Mouse (Mus musculus) cortical plate, adult 2 months (tissue): Measurements from ENCODE around the gene Zbtb32. TPM values are rescaled to one million over a fixed set of nuclear protein-coding genes. Genes with fewer than 3 reads are reported as not detected.

Experiments
- H3K27ac ChIP-seq: fragments of 200-500 bp; 2 replicates; pipeline ENCODE4 v1.5.1; 2012; ENCODE audit warnings: low read length, control low read depth, inconsistent platforms; ENCODE audit not compliant: insufficient read depth
- H3K4me1 ChIP-seq: fragments of 200-500 bp; 2 replicates; pipeline ENCODE4 v1.6.1; 2011; ENCODE audit warnings: low read length; ENCODE audit not compliant: control insufficient read depth, insufficient read depth
- H3K4me3 ChIP-seq: fragments of 200-500 bp; 2 replicates; pipeline ENCODE4 v1.5.1; 2011; ENCODE audit warnings: mild to moderate bottlenecking, low read length, control low read depth; ENCODE audit not compliant: insufficient read depth
- CTCF ChIP-seq: fragments of 200-500 bp; IDR thresholded peaks from 2 replicates; pipeline ENCODE4 v1.5.1; 2011; ENCODE audit warnings: mild to moderate bottlenecking, control low read depth, low read length; ENCODE audit not compliant: insufficient read depth; ENCODE audit errors: extremely low read depth
- POLR2A ChIP-seq: fragments of 200-500 bp; IDR thresholded peaks from 2 replicates; pipeline ENCODE4 v1.6.1; 2011; ENCODE audit warnings: mild to moderate bottlenecking, low read length, control low read depth; ENCODE audit not compliant: insufficient read depth; ENCODE audit errors: extremely low read depth
- polyA plus RNA-seq: library from polyadenylated mRNA; depleted of rRNA; stranded (reverse); fragments of >200 nt; gene quantifications from 2 replicates; pipeline ENCODE4 v1.2.3, GENCODE M21; 2012; rRNA removed

Zbtb32 gene
- 0.08 TPM in 1 of 2 replicates, not detected in the other for polyA plus RNA-seq

DNA sequence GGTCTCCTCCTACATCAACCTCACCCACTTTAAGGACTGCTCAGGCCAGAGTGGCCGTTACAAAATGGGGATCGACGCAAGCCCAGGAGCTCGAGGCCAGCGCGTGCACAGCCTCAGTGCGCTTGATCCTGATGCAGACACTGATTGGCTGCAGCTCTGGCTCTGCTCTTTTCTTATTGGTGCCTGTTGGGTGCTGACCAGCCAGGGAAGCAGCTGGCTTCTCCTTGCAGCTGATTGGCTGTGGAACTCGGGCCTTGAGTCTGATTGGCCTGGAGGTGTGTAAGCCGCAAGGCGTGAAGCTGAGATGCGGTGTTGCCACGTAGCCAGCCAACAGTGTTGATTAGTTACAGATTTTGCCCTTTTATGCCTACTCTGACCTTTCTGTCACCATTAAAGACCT lies at the start of gene Zbtb32:
TSS of gene Zbtb32 (minus strand) at position 124 of the 400 bp plus-strand sequence.
- Histone ChIP-seq H3K4me3 (no peak within 1 kb of the TSS), H3K4me1 (no peaks in the 10 kb centered on the region), H3K27ac (no peak within 1 kb of the TSS)
- no peak for TF ChIP-seq POLR2A

DNA sequence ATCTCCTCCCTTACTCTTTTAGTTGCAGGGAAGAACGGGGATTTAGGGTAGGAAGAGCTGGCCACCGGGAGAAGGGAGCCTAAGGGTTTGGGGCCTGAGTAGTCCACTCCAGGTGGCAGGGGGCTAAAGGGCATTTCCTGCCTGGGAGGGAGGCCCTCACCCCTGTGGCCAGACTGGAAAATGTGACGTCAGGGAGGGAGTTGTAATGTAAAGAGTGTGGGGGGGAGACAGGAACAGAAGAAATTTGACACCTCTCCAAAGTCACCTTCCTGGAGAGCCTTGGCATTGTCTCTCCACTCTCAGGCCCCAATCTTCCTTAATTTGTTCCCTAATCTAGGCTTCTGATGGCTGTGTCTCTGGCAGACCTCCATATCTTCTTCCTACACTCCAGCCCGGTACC lies 40.4 kb upstream of the Zbtb32 start:
- TF ChIP-seq CTCF (no peak), POLR2A (no peak)
- no peak overlapping the region for H3K27ac ChIP-seq

DNA sequence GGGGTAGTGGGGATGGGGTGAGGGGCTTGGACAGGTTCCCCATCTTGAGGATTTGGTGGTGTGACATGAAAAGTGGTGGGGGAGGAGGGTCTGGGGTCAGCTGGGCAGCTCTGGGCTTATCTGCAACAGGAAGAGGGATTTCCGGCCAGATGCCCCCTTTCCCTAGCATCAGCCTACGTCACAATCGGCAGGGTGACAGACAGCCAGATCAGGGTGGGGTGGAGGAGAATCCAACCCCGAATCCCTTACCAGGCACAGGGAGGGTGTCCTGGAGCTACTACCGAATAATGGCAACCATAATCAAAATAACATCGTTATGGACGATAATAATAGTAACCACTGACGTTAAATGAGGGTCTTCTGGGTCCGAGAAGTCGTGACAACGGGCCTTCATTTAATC lies 37.7 kb upstream of the Zbtb32 start:
- Histone ChIP-seq H3K4me1 (no peaks in the 10 kb centered on the region), H3K4me3 (no peak overlapping the region), H3K27ac (no peak overlapping the region)
- TF ChIP-seq POLR2A (no peak), CTCF (no peak)

More for the DNA sequence above, 40.4 kb upstream of the Zbtb32 start:
- no peaks in the 10 kb centered on the region for H3K4me1 ChIP-seq
- H3K4me3 ChIP-seq = no peak overlapping the region

DNA sequence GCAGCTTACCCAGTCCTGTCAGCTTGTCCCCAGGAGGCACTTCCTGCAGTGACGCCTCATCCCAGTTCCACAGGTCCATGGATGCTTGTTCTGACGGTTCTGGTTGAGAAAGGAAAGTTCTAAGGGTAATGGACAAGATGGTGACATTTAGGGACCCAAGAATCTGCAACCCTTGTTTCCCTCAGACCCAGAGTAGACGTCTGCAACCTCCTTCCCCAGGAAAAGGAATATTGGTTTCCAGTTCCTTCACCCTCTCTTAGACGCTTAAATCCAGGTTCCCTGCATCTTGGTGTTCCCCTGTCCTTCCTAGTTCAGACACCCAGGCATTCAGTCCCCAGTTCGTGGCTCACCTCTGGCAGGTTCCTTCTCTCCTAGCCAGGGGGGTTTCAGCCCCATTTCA lies 37.0 kb upstream of the Zbtb32 start, which contains the start of gene Etv2:
TSS of gene Etv2 (minus strand) at position 101 of the 400 bp plus-strand sequence.
- TF ChIP-seq POLR2A (no peak), CTCF (no peak)
- Histone ChIP-seq H3K4me1 (no peaks in the 10 kb centered on the region), H3K4me3 (no peak within 1 kb of the TSS), H3K27ac (no peak within 1 kb of the TSS)

DNA sequence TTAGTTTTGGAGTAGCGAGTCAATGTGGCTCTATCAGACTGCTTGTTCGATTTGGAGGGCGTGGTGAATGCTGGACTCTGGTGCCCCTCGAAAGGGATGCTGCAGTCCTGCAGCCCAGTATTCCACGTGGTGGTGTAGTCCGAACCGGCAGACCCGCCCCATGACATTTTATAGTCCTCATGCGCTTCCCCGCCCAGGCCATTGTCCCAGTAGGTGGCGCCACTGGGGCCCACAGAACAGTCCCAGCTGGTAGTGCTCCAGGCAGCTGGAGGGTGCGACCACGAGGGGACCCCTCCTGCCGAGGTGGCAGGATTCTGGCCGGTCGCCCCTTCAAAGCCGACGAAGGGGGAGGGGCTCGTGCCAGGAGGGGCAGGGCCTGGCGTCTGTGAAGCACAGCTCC lies 35.9 kb upstream of the Zbtb32 start:
- H3K27ac ChIP-seq = no peak overlapping the region
- no peak overlapping the region for H3K4me3 ChIP-seq
- peak; percentile 14; the same call in 1 of the 2 replicates for TF ChIP-seq CTCF
- no peak for TF ChIP-seq POLR2A

DNA sequence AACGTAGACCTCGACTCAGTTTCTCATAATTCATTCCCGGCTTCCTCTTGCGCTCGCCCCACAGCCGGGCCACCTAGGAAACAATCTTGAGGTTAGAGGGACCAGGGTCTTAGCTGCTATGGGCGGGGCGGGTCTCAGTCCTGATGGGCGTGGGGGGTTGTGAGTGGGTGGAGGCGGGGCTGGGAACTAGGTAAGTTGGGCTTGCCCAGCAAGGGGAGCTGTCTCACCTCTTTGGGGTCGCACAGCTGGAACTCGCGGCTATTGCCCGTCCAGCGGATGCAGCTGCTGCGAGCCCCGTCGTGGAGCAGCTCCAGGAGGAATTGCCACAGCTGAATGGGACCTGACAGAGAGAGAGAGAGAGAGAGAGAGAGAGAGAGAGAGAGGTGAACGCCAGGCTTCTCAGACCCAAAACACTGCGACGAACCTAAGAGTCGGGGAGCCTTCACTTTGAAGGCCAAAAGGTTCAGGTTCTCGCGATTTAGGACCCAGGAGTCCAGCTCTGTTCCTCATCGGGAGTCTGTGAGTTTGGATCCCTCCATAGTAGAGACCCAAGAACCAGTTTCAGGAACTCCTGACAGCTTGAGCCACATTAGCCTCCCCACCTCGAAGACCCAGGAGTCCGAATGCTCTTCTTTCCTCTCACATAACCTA lies 35.2 kb upstream of the Zbtb32 start:
- no peaks in the 10 kb centered on the region for H3K4me1 ChIP-seq
- no peak overlapping the region for H3K4me3 ChIP-seq
- TF ChIP-seq CTCF (no peak), POLR2A (no peak)
- H3K27ac ChIP-seq = no peak overlapping the region

More for the DNA sequence above, 35.9 kb upstream of the Zbtb32 start:
- H3K4me1 ChIP-seq = no peaks in the 10 kb centered on the region

DNA sequence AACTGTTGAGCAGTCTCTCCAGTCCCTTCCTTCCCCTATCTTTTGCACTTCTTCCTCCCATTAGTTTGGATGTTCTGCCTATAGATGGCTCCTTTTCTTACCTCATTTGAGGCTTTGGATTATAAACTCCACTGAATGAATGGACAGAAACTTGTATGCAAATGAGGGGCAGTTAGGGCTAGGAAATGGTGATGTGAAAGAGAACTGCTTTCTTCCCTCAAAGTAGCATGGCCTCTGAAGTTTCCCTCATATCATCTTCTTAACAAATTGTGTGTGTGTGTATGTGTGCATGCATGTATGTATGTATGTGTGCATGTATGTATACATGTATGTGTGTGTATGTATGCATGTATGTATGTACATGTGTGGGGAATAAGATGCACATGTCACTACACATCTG lies 30.3 kb upstream of the Zbtb32 start:
- no peak overlapping the region for H3K27ac ChIP-seq
- no peak overlapping the region for H3K4me3 ChIP-seq
- peaks cover 1% of the 10 kb centered on the region; the same call in 1 of the 2 replicates for H3K4me1 ChIP-seq
- TF ChIP-seq POLR2A (no peak), CTCF (no peak)

DNA sequence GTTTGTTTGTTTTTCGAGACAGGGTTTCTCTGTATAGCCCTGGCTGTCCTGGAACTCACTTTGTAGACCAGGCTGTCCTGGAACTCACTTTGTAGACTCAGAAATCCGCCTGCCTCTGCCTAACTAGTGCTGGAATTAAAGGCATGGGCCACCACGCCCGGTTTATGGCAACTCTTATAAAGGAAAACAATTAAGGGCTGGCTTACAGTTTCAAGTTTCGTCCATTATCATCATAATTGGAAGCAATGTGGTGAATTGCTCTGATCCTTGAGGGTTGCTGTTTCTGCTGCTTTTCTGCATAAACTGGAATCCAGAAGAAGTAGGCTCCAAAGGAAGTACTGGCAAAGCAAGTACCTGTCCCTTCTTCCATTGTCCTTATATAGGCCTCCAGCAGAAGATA lies 27.9 kb upstream of the Zbtb32 start:
- peak overlapping the region; percentile 97; the same call in 1 of the 2 replicates for H3K4me3 ChIP-seq
- H3K4me1 ChIP-seq = peaks cover 1% of the 10 kb centered on the region; the same call in 1 of the 2 replicates
- H3K27ac ChIP-seq = no peak overlapping the region
- TF ChIP-seq CTCF = no peak
- no peak for TF ChIP-seq POLR2A

DNA sequence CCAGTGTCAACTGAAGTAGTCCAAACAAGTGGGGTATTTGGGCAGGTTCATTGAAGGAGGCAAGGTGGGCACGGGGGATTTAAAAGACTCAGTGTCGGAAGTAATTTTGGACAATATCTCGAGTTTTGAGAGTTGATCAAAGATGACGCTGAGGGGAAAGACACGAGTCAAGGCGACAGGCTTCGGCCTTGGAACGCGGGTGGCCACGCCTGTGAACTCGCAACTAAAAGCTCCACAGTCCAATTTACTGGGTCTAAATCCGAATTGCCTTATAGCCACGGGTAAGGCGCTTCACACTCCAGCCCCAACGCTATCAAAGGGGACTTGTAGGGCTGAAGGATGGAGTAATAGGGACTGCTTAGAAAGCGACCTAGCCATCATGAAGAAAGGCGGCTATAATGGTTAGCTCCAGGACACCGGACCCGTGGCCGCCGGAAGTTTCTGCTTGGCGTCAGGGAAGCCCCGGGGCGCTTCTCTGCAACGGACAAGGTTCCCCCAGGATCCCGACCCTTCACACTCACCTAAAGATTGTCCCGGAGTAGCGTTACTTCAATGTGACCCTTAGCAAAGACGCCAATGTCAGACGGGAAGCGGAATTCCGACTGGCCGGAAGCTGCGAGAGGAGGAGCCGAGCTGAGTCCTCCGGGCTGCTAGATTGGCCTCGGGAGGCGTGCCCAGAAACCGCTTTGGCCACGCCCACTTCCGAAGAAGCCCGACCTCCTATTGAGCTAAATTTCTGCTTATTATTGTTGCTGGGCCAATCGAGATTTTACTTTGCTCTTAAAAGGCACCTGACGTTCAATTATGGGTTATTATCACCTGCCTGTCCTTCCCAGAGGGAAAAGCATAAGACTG lies 27.0 kb upstream of the Zbtb32 start, which contains the start of gene Cox6b1:
TSS of gene Cox6b1 (minus strand) at position 622 of the 855 bp plus-strand sequence.
- TF ChIP-seq POLR2A = peak; percentile 76
- no peak for TF ChIP-seq CTCF
- H3K4me3 ChIP-seq = peak within 1 kb of the TSS; percentile 97
- peaks cover 1% of the 10 kb centered on the region; the same call in 1 of the 2 replicates for H3K4me1 ChIP-seq
- peak within 1 kb of the TSS; percentile 40 for H3K27ac ChIP-seq

DNA sequence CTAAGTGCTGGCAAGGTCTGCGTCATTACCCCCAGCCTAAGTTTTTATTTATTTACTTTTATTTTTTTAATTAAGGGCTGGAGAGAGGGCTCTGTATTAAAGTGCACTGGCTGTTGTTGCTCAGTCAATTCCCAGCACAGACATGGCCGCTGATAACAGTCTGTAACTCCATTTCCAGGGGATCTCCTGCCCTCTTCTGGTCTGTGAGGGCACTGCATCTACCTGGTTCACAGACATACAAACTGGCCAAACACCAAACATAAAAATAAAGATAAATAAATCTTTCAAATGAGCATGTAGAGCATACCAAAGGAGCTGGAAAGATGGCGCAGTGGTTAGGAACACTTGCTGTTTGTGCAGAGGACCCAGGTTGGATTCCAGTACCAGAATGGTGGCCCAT lies 20.5 kb upstream of the Zbtb32 start:
- TF ChIP-seq POLR2A (no peak), CTCF (peak; percentile 38)
- Histone ChIP-seq H3K4me1 (no peaks in the 10 kb centered on the region), H3K27ac (no peak overlapping the region), H3K4me3 (no peak overlapping the region)
